Mouse (Mus musculus): ENCODE data around the gene Prdm12. TPM values are rescaled to one million over a fixed set of nuclear protein-coding genes. Genes with fewer than 3 reads are reported as not detected.
"Not testable (repeated sequence)": the region's sequence is repeated elsewhere in the genome, so short reads cannot be mapped to it uniquely, and the experiment has no call there.

The Prdm12 gene
- total RNA-seq, 2 experiments from 2014 or later: not detected

DNA sequence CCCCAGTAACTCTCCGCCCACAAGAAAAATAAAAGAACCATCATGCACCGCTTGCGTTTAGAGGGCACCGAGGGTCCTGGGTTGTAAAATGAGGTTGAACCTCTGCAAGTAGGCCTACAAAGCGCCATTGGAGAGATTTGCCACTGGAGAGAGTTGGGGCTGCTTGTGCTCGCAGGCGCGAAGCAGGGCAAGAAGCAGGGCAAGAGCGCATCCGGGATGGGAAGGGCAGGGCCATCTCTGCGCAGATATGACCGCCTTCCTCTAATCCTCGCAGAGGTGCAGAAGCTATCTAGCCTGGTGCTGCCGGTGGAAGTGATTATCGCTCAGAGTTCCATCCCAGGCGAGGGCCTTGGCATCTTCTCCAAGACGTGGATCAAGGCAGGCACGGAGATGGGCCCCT, 2.1 kb downstream of the Prdm12 start:
- no peak for DNase-seq

DNA sequence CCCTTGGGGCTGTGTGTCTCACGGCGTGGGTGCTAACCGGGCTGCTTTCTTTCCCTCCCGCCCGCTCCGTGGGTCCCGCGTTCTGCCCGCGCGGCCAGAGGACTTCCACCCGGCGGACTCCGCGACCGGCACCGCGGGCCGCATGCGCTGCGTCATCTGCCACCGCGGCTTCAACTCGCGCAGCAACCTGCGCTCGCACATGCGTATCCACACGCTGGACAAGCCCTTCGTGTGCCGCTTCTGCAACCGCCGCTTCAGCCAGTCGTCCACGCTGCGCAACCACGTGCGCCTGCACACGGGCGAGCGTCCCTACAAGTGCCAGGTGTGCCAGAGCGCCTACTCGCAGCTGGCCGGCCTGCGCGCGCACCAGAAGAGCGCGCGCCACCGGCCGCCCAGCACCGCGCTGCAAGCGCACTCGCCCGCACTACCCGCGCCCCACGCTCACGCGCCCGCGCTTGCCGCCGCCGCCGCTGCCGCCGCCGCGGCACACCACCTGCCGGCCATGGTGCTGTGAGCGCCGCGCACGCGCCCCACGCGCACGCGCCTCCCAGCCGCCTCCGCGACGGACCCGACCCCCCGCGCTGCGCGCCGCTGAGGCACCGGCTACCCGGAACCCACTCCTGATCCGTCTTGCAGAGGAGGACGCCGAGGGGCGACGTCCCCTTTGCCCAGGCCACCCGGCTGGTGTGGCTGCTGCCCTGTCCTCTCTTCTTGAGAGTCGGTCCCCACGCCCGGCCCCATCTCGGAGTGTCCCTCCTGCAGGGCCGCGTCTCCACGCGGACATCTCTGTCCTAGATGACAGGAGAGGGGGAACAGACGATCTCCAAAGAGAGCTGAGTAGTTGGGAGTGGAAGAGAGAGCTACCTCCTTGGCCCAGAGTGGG, 14.4 kb downstream of the Prdm12 start:
- DNase-seq: no peak

DNA sequence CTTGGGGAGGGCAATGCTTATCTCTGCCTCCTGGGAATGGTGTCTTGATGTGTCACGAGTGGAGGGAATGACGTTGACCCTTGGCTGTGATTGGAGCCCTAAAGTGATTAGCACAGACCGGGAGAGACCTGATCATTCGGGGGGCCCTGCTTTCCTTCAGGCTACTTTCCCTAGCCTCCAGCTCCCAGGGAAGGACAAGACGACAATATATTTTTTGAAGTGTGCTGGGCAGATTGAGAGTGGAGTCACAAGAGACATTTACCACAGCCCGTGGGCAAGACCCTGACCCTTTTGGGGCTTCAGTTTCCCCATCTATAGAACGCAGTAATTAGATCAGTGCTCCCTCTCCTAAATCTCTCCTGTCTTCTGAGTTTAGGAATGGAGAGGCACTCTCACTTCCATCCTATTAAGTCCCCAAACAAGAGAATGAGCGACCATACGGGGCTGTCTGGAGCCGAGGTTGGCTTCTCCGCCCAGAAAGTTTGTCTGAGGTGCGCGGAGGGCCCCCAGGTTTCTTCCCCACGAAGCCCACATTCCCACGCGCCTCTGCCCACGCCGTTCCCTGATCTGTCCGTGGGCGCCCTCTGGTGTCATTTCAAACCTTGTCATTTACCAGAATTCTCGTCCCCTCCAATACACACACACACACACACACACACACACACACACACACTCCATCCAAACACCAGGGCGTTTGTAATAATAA, 15.2 kb downstream of the Prdm12 start:
- DNase-seq: no peak

DNA sequence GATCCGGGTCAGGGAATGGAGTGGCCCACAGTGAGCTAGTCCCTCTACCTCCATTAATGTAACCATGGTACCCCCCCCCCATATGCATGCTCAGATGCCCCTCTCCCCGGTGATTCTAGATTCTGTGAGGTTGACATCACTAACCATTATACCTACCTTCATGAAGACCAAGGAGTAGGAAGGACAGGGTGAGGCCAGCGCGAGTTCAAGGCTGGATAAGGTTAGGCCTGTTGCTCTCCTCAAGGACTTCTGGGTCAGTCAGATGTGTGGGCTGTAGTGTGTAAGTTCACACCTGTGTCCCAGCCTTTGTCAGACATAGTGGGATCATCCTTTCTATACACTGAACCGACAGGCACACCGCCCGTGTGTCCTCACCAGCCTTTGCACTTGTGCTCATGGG, 16.5 kb downstream of the Prdm12 start:
- DNase-seq: no peak

DNA sequence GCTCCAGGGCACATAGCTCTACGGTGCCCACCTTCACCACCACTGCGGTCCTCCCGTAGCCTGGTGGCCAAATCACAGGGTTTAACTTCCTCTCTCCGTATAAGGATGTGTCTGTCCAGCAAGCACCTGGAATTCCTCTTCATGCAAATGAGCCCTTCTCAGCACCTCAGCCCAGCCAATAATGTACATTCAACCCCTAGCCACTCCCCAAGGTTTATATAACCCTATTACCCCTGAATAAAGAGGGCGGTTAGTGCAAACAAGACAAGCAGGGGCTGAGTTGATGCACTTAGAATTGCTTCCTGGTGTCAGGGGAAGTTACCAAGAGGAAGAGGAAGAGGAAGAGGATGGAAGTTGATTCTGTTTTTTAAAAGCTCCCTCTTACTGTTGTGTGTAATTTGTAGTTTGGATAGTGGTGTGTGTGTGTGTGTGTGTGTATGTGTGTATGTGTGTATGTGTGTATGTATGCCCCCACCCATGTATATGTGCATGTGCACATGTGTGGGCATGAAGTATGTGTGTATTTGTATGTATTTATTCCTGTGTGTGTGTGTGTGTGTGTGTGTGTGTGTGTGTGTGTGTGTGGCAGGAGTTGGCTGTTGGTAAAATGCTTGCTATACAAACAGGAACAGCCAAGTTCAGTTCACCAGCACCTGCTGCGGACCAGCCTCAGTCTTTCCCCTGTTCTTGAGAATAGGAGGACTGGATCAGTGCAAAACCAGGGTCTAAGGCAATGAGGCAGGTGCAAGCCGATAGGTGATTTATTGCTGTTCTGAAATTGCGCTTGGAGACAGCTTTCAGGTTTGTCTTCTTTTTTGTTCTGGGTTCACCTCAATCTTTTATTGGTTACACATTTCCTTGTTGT, 23.3 kb downstream of the Prdm12 start:
- no peak for DNase-seq

DNA sequence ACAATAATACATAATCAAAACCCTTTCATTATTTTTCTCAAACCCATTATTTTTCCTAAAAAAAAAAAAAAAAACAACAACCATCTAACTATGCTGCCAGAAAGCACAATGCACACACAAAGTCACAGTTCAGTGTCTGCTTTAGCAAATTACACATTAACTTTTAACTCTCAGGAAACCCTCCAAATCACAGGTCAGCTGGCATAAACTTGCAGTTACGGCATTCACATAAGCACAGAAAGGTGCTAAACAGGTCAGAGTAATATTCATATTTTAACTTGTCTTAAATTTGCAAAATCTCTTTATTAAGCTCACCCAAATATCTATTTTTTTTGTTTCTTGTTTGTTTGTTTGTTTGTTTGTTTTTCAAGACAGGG, 24.0 kb downstream of the Prdm12 start:
- DNase-seq: no peak

DNA sequence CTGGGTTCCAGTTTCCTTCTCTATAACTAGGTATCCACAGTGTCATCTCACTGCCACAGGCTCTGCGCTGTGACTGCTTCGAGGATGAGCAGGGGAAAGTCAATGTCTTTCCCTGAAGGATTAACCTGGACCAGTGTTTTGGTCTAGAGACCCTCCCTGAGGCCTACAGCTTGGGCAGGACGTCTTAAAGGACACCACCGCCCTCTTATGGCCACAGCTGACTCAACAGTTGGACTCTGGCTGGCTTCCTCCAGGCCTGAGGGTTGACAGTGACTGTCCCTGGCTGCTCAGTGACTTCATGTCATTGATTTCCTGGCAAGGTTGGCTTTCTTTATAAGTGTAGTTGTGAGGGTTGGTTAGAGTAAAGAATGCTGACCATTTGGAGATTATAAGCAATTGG, 27.5 kb downstream of the Prdm12 start:
- no peak for DNase-seq

DNA sequence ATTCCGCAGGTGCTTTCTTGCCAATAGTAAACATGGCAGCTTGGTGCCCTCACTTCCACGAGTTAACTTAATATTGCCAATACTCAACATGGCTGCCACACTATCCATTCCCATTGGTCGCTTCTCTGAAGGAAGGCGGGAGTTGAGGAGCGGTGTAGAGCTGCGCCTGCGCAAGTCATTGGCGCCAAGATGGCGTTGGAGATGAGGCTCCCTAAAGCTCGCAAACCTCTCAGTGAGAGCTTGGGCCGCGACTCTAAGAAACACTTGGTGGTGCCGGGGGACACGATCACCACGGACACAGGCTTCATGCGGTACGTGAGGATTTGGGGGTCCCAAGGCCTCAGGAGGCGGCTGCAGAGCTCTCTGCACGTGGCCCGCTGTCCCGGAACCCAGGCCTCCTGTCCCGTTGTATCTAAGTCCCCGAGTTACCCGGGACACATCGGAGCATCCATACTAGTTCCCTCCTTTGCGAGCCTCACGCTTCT, 30.8 kb downstream of the Prdm12 start, which contains the start of gene Exosc2:
TSS of gene Exosc2 (plus strand) at position 165 of the 485 bp plus-strand sequence.
- peak; percentile 90 for DNase-seq

DNA sequence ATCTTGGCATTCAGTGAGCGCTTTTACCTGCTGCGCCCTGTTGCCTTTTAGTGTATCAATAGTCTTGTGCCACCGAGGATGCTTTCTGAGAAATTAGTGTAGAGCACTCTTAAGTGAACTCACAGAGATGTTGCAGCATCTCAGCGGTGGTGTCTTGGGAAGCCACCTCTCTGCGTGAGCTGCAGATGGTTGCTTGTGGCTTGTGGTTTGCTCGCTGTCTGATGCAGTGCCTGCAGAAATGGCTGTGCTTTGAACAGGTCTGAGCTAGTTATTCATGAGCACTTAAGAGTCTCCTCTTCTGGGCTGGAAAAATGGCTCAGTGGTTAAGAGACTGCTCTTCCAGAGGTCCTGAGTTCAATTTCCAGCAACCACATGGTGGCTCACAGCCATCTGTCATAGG, 38.8 kb downstream of the Prdm12 start:
- DNase-seq: no peak

DNA sequence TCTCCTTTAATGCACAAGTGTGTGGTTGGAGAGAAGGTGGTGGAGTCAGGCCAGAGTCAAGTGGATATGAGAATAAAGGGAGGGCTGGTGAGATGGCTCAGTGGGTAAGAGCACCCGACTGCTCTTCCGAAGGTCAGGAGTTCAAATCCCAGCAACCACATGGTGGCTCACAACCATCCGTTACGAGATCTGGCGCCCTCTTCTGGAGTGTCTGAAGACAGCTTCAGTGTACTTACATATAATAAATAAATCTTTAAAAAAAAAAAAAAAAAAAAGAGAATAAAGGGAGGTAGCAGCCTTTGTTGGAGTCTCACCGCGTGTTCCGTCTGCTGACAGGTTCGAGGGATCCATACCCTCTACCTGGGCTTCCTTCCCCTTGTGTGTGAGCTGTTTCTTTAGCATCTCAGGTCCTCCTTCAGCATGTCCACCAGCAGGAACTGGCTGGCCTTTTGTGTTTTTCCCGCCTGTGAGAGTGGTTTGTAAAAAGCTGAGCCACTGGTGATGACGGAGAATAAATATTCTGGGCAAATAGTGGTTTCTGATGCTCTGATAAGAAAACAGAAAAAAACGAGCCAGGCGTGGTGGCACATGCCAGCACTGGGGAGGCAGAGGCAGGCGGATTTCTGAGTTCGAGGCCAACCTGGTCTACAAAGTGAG, 41.3 kb downstream of the Prdm12 start:
- DNase-seq: not testable (repeated sequence)

DNA sequence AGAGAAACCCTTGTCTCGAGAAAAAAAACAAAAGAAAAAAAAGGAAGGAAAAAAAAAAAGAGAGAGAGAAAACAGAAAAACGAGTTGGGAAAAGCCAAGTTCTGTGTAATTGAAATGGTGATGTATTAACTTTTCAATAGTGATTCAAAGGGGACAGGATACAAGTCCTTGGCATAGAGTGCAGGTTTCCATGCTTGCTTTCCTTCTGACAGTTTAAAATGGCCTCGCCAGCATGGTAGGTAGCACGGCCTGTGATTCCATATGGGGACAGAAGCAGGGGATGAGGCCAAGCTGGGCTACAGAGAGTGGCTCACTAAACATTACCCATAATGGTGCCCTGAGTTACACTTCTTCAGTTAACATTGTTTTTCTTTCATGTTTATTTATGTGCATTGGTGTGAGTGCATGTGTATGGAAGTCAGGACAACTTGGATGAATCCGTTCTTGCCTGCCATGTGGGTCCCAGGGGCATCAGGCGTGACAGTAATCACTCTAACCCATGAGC, 41.9 kb downstream of the Prdm12 start:
- DNase-seq: no peak

DNA sequence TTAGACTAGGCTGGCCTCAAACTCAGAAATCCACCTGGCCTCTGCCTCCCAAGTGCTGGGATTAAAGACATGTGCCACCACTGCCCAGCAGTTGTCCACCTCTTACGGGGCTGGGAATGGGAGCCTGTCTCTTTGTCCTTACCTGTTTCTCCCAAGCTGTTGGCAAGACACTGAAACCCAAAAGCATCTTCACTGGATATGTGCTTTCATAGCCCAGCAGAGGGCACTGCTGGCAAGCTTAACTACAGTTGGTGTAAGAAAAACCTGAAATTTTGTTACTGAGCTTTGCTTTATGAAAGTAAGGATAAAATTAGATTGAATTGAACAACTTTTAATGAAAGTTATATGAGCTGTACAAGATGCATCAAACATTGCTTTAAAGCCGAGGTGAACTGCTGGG, 43.8 kb downstream of the Prdm12 start:
- no peak for DNase-seq

DNA sequence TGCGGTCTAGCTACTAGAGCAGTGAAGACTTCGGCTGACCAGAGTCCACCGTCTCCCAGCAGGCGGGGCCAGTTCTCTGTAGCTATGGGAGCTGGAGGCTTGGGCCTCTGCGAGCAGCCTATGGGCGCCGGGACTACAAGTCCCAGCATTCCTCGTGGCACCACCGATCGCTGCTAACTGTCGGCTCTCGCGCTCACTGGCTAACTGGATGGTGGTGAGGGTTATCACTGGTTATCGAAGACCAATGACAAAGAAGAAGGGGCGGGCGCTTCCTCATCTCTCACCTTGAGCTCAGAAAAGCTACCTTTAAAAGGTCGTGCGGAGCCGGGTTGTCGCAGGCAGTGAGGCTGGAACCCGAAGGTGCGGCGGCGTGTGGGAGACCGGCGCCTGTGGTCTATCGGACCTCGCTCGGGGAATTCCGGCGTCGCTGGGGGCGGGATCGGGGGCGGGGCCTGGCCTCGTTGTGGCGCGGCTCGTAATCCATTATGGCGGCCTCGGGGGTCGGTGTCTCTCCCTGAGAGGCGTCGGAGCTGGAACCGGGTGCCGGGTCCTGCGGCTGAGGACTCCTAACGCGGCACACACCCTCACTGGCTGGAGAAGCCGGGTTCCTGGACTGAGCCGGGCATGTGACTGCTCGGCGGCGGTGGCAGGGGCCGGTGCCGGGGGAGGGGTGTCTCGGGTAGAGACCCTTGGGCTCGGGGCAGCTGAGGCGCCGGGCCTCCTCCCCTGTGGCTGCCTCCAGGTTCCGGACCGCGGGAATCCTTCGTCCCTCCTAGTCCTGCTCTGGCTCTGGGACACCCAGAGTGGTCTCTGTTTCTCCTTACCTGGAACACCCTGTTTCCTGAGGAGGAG, 48.5 kb downstream of the Prdm12 start, which contains the start of gene Abl1:
TSS of gene Abl1 (plus strand) at position 303 of the 852 bp plus-strand sequence.
- peak; percentile 97 for DNase-seq

DNA sequence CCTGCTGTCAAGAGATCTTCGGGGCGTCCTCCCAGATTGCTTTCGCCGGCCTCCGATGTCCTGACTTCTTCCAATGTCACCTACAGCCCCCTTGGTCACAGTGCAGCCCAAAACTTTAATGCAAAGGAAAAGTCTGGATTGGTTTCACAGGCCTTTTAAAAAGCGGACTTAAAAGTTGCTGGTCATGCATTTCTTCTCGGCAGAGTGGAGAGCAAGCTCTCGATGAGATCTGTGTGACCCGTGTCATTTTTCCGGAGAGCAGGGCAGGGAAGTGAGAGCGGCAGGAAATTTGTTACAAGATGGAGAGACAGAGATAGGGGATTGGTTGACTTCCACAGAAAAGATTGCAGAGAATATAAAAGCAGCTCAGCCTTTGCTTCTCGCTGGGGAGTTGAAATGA, 49.2 kb downstream of the Prdm12 start:
- DNase-seq: no peak

DNA sequence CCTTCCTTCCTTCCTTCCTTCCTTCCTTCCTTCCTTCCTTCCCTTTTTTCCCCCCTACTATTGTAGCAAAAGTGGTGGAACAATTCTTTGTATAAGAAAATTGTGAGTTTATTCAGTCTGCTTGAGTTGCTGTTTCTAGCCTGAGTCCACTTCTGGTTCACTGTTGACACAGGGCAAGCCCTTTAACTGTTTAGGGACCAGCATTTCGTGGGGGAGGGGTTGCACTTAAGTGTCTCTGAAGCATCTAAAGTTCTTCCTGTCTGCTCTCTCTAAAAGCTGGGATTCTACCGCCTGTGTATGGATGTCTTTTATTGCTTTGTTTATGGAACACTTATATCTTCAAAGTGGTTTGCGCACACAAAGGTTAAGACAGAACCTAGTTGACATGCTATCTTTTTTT, 50.2 kb downstream of the Prdm12 start:
- no peak for DNase-seq

DNA sequence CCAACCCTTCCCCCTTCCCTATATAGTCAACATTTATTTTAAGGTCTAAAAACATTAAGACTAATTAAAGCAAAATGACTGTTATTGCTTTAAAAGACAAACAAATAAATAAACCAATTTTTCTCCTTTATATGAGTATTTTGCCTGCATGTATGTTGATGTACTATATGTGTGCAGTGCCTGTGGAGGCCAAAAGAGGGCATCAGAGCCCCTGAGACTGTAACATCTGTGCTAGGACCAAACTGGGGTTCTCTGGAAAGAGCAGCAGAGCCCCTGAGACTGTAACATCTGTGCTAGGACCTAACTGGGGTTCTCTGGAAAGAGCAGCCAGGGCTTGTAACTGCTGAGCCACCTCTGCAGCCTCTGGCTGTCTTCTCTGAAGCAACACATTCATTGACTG, 58.4 kb downstream of the Prdm12 start:
- no peak for DNase-seq

DNA sequence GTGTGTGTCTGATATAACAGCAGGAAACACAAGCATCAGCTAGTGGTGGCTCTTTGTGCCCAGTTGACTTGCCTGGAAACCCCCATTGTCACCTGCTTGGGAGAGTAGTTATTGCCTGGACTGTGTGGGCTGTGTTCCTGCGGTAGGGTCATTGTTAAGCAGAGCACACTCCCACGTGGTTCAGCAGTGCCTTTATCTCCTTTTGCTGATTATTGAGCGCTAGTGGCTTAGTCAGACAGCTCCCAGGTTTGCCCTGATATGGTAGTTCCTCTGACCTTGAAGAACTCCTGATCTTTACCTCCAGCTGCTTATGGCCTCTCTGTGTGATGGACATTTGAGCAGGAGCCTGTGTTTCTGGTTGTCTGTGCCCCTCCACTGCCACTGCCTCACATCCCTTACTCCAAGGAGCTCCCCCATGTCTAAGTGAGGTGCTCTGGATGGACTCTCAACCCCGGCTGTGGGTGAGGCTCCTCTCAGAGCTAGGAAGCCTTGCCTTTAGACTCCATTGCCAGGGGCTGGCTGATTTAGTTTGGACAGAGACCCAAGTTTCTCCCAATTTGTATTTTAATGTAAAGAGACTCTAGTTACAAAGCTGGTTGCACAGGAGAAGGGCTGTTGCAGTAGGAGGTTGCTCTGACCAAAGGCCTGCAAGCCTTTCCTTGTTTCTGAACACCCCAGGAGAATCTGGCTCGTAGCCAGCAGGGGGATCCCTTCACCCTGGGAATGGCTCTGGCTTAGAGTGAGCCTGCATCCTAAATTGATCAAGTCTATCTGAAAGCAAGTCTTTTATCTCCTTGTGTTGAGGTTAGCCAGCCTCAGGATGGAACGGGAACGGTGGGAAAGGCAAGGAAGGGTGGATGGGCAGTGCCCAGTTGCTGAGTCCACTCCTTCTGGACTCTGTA, 61.0 kb downstream of the Prdm12 start:
- no peak for DNase-seq

DNA sequence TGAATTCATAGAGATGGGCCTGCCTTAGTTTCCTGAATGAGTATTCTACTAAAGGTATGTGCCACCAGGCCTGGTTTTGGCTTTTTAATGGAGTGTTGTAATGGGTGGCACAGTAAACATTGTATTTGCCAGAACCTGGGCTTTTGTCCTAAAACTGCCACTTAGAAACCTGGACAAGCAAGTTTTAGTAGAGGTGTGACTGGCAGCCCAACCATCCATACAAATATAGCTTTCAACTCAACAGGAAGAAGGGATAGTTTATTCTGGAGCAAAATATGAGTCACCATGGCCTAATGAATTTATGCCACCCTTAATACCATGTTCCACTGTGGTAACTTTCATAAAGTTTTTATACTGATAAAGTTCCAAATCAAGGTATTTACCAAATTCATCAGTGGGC, 63.4 kb downstream of the Prdm12 start:
- no peak for DNase-seq
